Mouse (Mus musculus) embryonic fibroblast, embryonic 13.5 days (primary cell): ENCODE results near the gene Aak1.

ENCODE experiments used
- CTCF ChIP-seq: IDR thresholded peaks from 2 replicates; pipeline ENCODE4 v1.5.1; 2011; ENCODE audit warnings: mild to moderate bottlenecking, control low read depth, low read length, moderate library complexity, borderline replicate concordance; ENCODE audit not compliant: insufficient read depth
- POLR2A ChIP-seq: IDR thresholded peaks from 2 replicates; pipeline ENCODE4 v1.6.1; 2011; ENCODE audit warnings: low read depth, mild to moderate bottlenecking, control low read depth, low read length, moderate library complexity

DNA sequence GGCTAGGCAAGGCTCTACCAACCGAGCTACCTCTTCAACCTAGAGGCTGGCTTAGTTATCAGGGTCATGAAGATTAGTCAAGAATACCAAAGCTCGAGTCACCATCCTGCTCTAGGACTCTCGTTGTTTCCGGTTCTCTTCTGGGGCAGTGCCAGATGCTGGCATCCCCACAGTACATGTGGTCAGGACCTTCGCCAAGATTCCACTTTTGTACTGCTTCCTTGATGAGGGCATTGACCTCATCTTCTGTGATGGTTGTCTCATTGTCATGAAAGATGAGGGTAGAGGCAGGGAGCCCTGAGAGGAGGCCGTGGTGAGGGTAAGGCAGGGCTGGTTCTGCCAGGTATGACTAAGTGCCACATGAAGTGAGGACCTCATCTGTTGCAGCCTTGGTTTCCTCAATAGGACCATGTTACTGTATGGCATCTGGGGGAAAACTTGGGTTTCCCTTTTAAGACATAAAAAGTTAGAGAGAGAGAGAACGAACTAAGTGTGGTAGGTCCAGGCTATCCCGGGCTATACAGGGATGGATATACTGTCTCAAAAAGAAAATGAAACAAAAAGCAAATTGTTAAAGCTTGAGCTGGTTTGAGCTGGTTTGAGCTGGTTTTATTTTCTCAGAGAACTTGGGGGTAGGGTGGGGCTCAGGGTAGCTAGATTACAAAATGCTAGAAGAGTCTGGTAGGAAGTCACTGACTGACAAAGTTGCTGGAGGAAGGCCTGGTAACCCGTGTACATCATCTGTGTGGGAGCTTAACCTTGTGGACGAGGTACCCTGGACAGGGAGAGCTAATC, 188.7 kb downstream of the Aak1 start:
- TF ChIP-seq CTCF (no peak), POLR2A (no peak)
